Mouse (Mus musculus) brain, embryonic 14.5 days (tissue): Measurements from ENCODE around the gene Sds. TPM values are rescaled to one million over a fixed set of nuclear protein-coding genes. Genes with fewer than 3 reads are reported as not detected.
A peak's percentile ranks its signal among the peaks of the same experiment; 100 is the strongest.

Experiments used
- DNase-seq: peaks from one replicate; pipeline ENCODE4 v3.0.0-alpha.2; 2011; ENCODE audit warnings: low read depth
- CTCF ChIP-seq: fragments of 200-500 bp; IDR thresholded peaks from 2 replicates; pipeline ENCODE4 v1.5.1; 2012; ENCODE audit warnings: inconsistent platforms, mild to moderate bottlenecking, moderate library complexity, borderline replicate concordance; ENCODE audit not compliant: insufficient read depth, insufficient read length; ENCODE audit errors: extremely low read depth
- POLR2A ChIP-seq: fragments of 200-500 bp; IDR thresholded peaks from 2 replicates; pipeline ENCODE4 v1.6.1; 2012; ENCODE audit warnings: mild to moderate bottlenecking, inconsistent platforms, borderline replicate concordance; ENCODE audit not compliant: poor library complexity, insufficient read depth, insufficient read length, severe bottlenecking; ENCODE audit errors: extremely low read depth
- polyA plus RNA-seq: library from polyadenylated mRNA; depleted of rRNA; stranded (reverse); fragments of >200 nt; gene quantifications from 2 replicates; pipeline ENCODE4 v1.2.3, GENCODE M21; 2012

Sds gene
- polyA plus RNA-seq, 1 experiment: not detected

DNA sequence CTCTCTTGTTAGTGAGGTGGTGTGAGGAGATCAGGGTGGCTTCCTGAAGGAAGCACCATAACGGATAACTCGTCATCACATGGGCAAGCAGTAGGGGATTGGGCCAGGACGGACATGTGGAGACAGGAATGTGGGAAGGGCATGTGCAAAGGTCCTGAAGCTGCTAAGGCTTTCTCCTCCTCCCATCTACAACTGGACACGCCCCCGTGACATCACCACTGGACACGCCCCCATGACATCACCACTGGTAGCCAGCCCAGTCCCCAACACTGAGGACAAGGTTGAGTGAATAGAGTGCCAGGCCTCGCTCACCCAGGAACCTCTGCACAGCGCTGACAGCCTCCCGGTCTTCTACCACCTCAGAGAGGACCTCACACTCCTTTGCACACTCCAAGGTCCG lies 17.2 kb upstream of the Sds start:
- DNase-seq: no peak
- no peak for TF ChIP-seq POLR2A
- TF ChIP-seq CTCF: no peak

GRCm38 (mm10) chr5:120461902-120462301 lies 14.4 kb upstream of the Sds start:
- TF ChIP-seq POLR2A (no peak), CTCF (no peak)
- no peak for DNase-seq

GRCm38 (mm10) chr5:120464321-120464720 lies 12.0 kb upstream of the Sds start:
- no peak for DNase-seq
- no peak for TF ChIP-seq POLR2A
- peak; percentile 59; the same call in 1 of the 2 replicates for TF ChIP-seq CTCF

- TF ChIP-seq POLR2A (no peak), CTCF (peak; percentile 67)
- no peak for DNase-seq
These were observed 11.3 kb upstream of the Sds start for GRCm38 (mm10) chr5:120465062-120465461.

DNA sequence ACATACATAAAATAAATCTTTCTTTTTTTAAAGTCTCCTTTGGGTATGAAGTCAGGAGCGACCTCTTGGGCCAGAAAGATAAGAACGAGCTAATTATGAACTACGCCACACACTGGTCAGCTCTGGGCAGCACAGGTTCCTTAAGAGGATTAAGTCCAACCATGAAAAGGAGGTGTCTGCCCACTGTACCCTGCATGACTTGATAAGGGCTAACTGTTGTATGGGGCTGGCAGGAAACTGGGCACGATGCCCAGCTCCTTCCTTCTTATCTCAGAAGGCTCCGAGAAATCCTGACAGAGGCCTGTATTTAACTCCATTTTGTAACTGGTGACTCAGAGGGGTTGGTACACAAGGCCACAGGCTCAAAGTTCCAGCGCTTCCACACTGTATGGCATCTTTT lies 10.5 kb upstream of the Sds start:
- DNase-seq: peak; percentile 74
- TF ChIP-seq CTCF (no peak), POLR2A (no peak)

GRCm38 (mm10) chr5:120467026-120467425 lies 9.3 kb upstream of the Sds start:
- no peak for DNase-seq
- TF ChIP-seq CTCF (no peak), POLR2A (no peak)

DNA sequence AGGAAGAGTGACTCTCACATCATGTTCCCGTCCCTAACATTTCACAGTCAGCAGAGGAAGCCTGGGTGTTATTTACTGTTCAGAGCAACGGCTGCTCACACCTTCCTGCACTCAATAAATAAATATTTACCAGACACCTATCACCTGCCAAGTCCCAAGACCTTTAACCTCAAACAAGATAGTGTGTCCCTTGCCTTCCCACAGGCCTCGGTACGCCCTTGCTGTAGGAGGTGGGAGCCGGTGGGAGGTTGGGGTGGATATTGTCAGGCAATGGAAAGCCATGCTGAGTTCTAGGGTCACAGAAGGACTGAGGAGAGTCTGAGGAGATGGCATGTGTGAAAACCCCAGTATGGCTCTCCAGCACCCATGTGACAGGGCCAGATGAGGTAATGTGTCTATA lies 8.0 kb upstream of the Sds start:
- no peak for TF ChIP-seq CTCF
- no peak for TF ChIP-seq POLR2A
- DNase-seq: no peak

DNA sequence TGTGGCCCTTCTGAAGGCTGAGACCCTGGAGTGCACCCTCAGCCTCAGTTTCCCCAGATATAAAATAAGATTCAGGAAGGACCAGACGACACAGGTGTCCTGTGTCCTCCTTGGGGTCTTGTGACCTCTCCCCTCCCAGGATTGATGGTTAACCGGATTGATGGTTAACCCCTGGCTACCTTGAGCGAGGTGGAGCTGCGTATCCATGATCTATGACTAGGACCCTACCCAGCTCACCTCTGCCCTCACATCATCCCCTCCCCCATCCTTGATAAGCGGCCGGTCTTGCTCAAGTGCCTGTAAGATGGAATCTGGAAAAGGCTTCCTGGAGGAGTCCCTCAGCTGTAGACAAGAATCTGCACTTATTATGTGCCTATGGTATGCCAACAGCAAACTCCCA lies 7.5 kb upstream of the Sds start:
- no peak for TF ChIP-seq POLR2A
- TF ChIP-seq CTCF: no peak

DNA sequence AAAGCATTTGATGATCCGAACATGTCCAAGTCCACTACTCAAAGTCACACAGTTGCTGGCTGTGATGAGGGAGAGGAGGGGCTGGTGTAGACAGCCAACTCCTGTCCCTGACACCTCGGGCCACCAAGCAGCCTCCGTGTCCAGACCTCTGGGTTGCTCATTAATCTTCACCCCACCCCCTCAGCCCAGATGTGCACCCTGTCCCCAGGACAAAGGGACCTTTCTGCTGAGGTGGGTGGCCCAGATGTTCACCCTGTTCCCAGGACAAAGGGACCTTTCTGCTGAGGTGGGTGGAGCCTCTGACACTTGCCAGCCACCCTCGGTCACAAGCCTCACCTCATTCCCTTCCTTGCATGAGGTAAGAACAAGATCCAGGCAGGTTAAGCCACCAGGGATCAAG lies 4.8 kb upstream of the Sds start:
- TF ChIP-seq POLR2A (no peak), CTCF (no peak)
- DNase-seq: no peak

More for the DNA sequence above, 7.5 kb upstream of the Sds start:
- DNase-seq: no peak

- TF ChIP-seq POLR2A: no peak
- TF ChIP-seq CTCF: no peak
- no peak for DNase-seq
These were observed 3.6 kb upstream of the Sds start, which contains the start of gene Sdsl for GRCm38 (mm10) chr5:120472770-120473169. Gene Sdsl (minus strand): TSS chr5:120472810.

- DNase-seq: no peak
- TF ChIP-seq POLR2A (no peak), CTCF (no peak)
These were observed 3.0 kb upstream of the Sds start for GRCm38 (mm10) chr5:120473361-120473760.

GRCm38 (mm10) chr5:120475861-120476260 lies 465 bp upstream of the Sds start:
- no peak for DNase-seq
- no peak for TF ChIP-seq CTCF
- TF ChIP-seq POLR2A: no peak
